34 mouse cellular contexts compared by ENCODE assay signal in genomic region chr1:78155796-78156195, GRCm38 (mm10). TPM values are rescaled to one million over a fixed set of nuclear protein-coding genes. Genes with fewer than 3 reads are reported as not detected.
DNase-seq lines count a peak whose midpoint lies in the region; TF ChIP-seq lines count a peak whose summit lies in the region.
"Had no signal": no experiment of that assay in that cellular context is flagged by ENCODE, and none has a peak within 500 bp of the region (broad histone marks: within the 10 kb centered on the region; RNA-seq: fewer than 3 reads in every experiment).

No protein-coding gene starts in this region.

- H3K36me3 ChIP-seq in kidney, adult 2 months (ENCODE audit: control insufficient read depth, insufficient read depth, low read length): no peaks in the 10 kb centered on the region
- H3K36me3 ChIP-seq: forebrain, embryonic 10.5 days; forebrain, embryonic 15.5 days; hindbrain, embryonic 13.5 days; limb, embryonic 13.5 days; liver, embryonic 13.5 days; midbrain, embryonic 13.5 days; neural tube, embryonic 13.5 days; stomach, embryonic 15.5 days had no signal

- peak; percentile 52 for DNase-seq in kidney, adult 2 months
- no peak for DNase-seq in kidney, postnatal 14 days
- DNase-seq in lung, adult 18-20 months: peak; percentile 21 to 28
- DNase-seq in lung, postnatal 14 days: no peak
- DNase-seq in heart, postnatal 10 days: peak; percentile 25 to 35
- DNase-seq in heart, postnatal 4 days: peak; percentile 11
- DNase-seq in right cerebral cortex, postnatal 14 days: no peak
- DNase-seq: adrenal gland, adult 2 months; adrenal gland, postnatal 36 days; B cell, adult 2 months; cerebellum, adult 18-20 months; cerebellum, postnatal 10 days; gastrocnemius, postnatal 25 days; kidney, postnatal 4 days; liver, embryonic 13.5 days; lung, adult 2 months had no signal

- intact Hi-C loops in heart, postnatal 10 days (cut with DNase I): no loop called here

- H3K27ac ChIP-seq in kidney, adult 2 months (ENCODE audit: insufficient read depth, low read depth, low read length): no peak overlapping the region
- H3K27ac ChIP-seq: forebrain, embryonic 10.5 days; forebrain, embryonic 15.5 days; hindbrain, embryonic 13.5 days; limb, embryonic 13.5 days; liver, embryonic 13.5 days; macrophage; midbrain, embryonic 13.5 days; neural tube, embryonic 13.5 days; stomach, embryonic 15.5 days had no signal

- no peaks in the 10 kb centered on the region for H3K4me1 ChIP-seq in kidney, adult 2 months (ENCODE audit: control insufficient read depth, insufficient read depth, low read length)
- H3K4me1 ChIP-seq: forebrain, embryonic 15.5 days; liver, embryonic 13.5 days; stomach, embryonic 15.5 days had no signal

- H3K4me3 ChIP-seq in kidney, adult 2 months (ENCODE audit: insufficient read depth, low read depth, low read length): no peak overlapping the region
- H3K4me3 ChIP-seq: embryonic facial prominence, embryonic 13.5 days; forebrain, embryonic 10.5 days; forebrain, embryonic 15.5 days; hindbrain, embryonic 13.5 days; limb, embryonic 13.5 days; liver, embryonic 13.5 days; midbrain, embryonic 13.5 days; neural tube, embryonic 13.5 days; stomach, embryonic 15.5 days had no signal

- H3K27me3 ChIP-seq in kidney, adult 2 months (replicated peaks; ENCODE audit: control insufficient read depth, insufficient read depth, low read length): no peaks in the 10 kb centered on the region; the same call in 1 of the 2 replicates
- H3K27me3 ChIP-seq: embryonic facial prominence, embryonic 13.5 days had no signal

- TF ChIP-seq POLR2A in kidney, adult 2 months (IDR thresholded peaks at IDR 0.05; ENCODE audit: low read depth, low read length): no peak

- TF ChIP-seq CTCF in kidney, adult 2 months (conservative IDR thresholded peaks at IDR 0.05; ENCODE audit: insufficient read depth, insufficient read length, low read depth, low read length): no peak

- 76% methylated on average over 4 of the region's 4 CpGs for WGBS in kidney, adult 2 months

RNA-seq across cellular contexts. Expression of gene Pax3, which starts 41.1 kb away (rescaled TPM):
- polyA plus RNA-seq in kidney, adult 2 months (2012; rRNA removed): 0.08 TPM in 1 of 2 replicates, not detected in the other
- total RNA-seq in heart, postnatal 10 days (2021): under 1 TPM in 1 of 2 experiments, not detected in 1; 0.15 TPM
- total RNA-seq in heart, postnatal 4 days (2021): under 1 TPM in 1 of 2 experiments, not detected in 1; 0.11 TPM
- total RNA-seq: adrenal gland, adult 2 months; adrenal gland, postnatal 36 days; common myeloid progenitor, adult 5-6 weeks; layer of hippocampus, adult 8-10 months; layer of hippocampus, postnatal 25 days; left cerebral cortex, adult 8-10 months; left cerebral cortex, postnatal 36 days; megakaryocyte-erythroid progenitor cell, adult 5-6 weeks had no signal
- polyA plus RNA-seq: adrenal gland, adult 2 months; frontal cortex, adult 2 months; intestine, embryonic 16.5 days; lung, adult 2 months; macrophage; small intestine, adult 2 months had no signal

Comparison
In these comparisons a context has a peak if more than half of its experiments do, and no peak if none do; other contexts are left out.
1. DNase-seq: peak in kidney, adult 2 months (single experiment), lung, adult 18-20 months (2 of 2), heart, postnatal 10 days (2 of 2) and heart, postnatal 4 days (single experiment); none in kidney, postnatal 14 days (single experiment), lung, postnatal 14 days (single experiment) and right cerebral cortex, postnatal 14 days (single experiment).